Mouse (Mus musculus): ENCODE data around the gene Zfp667. TPM values are rescaled to one million over a fixed set of nuclear protein-coding genes. Genes with fewer than 3 reads are reported as not detected.
"Not testable (repeated sequence)": the region's sequence is repeated elsewhere in the genome, so short reads cannot be mapped to it uniquely, and the experiment has no call there.

Gene Zfp667
- polyA plus RNA-seq, 1 experiment from 2014 or later, result 4.8 TPM

GRCm38 (mm10) chr7:6277906-6278305 lies 8.5 kb upstream of the Zfp667 start:
- Histone ChIP-seq H3K9ac (ENCODE audit: low read depth, low read length) (no peak overlapping the region), H3K36me3 (ENCODE audit: insufficient read depth, low read length) (no peaks in the 10 kb centered on the region), H3K27me3 (ENCODE audit: insufficient read depth, low read length) (no peaks in the 10 kb centered on the region), H3K9me3 (replicated peaks; ENCODE audit: low read length) (no peaks in the 10 kb centered on the region), H3K4me3 (replicated peaks; ENCODE audit: low read depth, low read length) (no peak overlapping the region), H3K4me2 (ENCODE audit: low read length) (no peak overlapping the region), H3K27ac (no peak overlapping the region), H3K4me1 (replicated peaks; ENCODE audit: insufficient read depth, low read length) (no peaks in the 10 kb centered on the region)
- 36% methylated on average over 3 of the region's 3 CpGs for WGBS
- no peak for DNase-seq (ENCODE audit: low spot score)
- ATAC-seq (replicated peaks; ENCODE audit: low FRiP score, low read depth), result no peak
- no peak for TF ChIP-seq CTCF (IDR thresholded peaks at IDR 0.05; ENCODE audit: low read depth)

- H3K27ac ChIP-seq, result no peak overlapping the region
- ATAC-seq (replicated peaks; ENCODE audit: low FRiP score, low read depth) (no peak), DNase-seq (ENCODE audit: low spot score) (peak; percentile 90)
- TF ChIP-seq CTCF (IDR thresholded peaks at IDR 0.05; ENCODE audit: low read depth), result peak; percentile 78
- peak overlapping the region; percentile 55 for H3K4me3 ChIP-seq (replicated peaks; ENCODE audit: low read depth, low read length)
- no peaks in the 10 kb centered on the region for H3K9me3 ChIP-seq (replicated peaks; ENCODE audit: low read length)
- H3K9ac ChIP-seq (ENCODE audit: low read depth, low read length), result no peak overlapping the region
- H3K4me2 ChIP-seq (ENCODE audit: low read length), result peak overlapping the region; percentile 73
- no peaks in the 10 kb centered on the region for H3K36me3 ChIP-seq (ENCODE audit: insufficient read depth, low read length)
- no peaks in the 10 kb centered on the region for H3K27me3 ChIP-seq (ENCODE audit: insufficient read depth, low read length)
- WGBS, result 3% methylated on average over 1 of the region's 1 CpGs
- H3K4me1 ChIP-seq (replicated peaks; ENCODE audit: insufficient read depth, low read length), result peaks cover 5% of the 10 kb centered on the region; the same call in 1 of the 2 replicates
Observed at GRCm38 (mm10) chr7:6282749-6283148, 3.6 kb upstream of the Zfp667 start.

GRCm38 (mm10) chr7:6283451-6284075 lies 2.8 kb upstream of the Zfp667 start:
- Histone ChIP-seq H3K9me3 (replicated peaks; ENCODE audit: low read length) (no peaks in the 10 kb centered on the region), H3K4me2 (ENCODE audit: low read length) (peak overlapping the region; percentile 73), H3K9ac (ENCODE audit: low read depth, low read length) (peak overlapping the region; percentile 61), H3K27ac (peak overlapping the region; percentile 81), H3K4me1 (replicated peaks; ENCODE audit: insufficient read depth, low read length) (peaks cover 5% of the 10 kb centered on the region; the same call in 1 of the 2 replicates), H3K27me3 (ENCODE audit: insufficient read depth, low read length) (no peaks in the 10 kb centered on the region), H3K36me3 (ENCODE audit: insufficient read depth, low read length) (no peaks in the 10 kb centered on the region), H3K4me3 (replicated peaks; ENCODE audit: low read depth, low read length) (peak overlapping the region; percentile 55)
- TF ChIP-seq CTCF (IDR thresholded peaks at IDR 0.05; ENCODE audit: low read depth), result peak; percentile 43
- DNase-seq (ENCODE audit: low spot score) (peak; percentile 91), ATAC-seq (replicated peaks; ENCODE audit: low FRiP score, low read depth) (peak; percentile 66)
- WGBS, result under 1% methylated on average over 23 of the region's 23 CpGs

GRCm38 (mm10) chr7:6284442-6285012 lies 1.9 kb upstream of the Zfp667 start:
- H3K27ac ChIP-seq, result no peak overlapping the region
- H3K27me3 ChIP-seq (ENCODE audit: insufficient read depth, low read length), result no peaks in the 10 kb centered on the region
- H3K4me3 ChIP-seq (replicated peaks; ENCODE audit: low read depth, low read length), result no peak overlapping the region
- peaks cover 5% of the 10 kb centered on the region; the same call in 1 of the 2 replicates for H3K4me1 ChIP-seq (replicated peaks; ENCODE audit: insufficient read depth, low read length)
- no peak overlapping the region for H3K9ac ChIP-seq (ENCODE audit: low read depth, low read length)
- DNase-seq (ENCODE audit: low spot score), result no peak
- TF ChIP-seq CTCF (IDR thresholded peaks at IDR 0.05; ENCODE audit: low read depth), result no peak
- H3K36me3 ChIP-seq (ENCODE audit: insufficient read depth, low read length), result no peaks in the 10 kb centered on the region
- H3K9me3 ChIP-seq (replicated peaks; ENCODE audit: low read length), result no peaks in the 10 kb centered on the region
- H3K4me2 ChIP-seq (ENCODE audit: low read length), result no peak overlapping the region
- ATAC-seq (replicated peaks; ENCODE audit: low FRiP score, low read depth), result no peak
- WGBS, result 86% methylated on average over 4 of the region's 4 CpGs

- Histone ChIP-seq H3K9me3 (replicated peaks; ENCODE audit: low read length) (no peaks in the 10 kb centered on the region), H3K4me1 (replicated peaks; ENCODE audit: insufficient read depth, low read length) (peaks cover 5% of the 10 kb centered on the region; the same call in 1 of the 2 replicates), H3K4me2 (ENCODE audit: low read length) (peak overlapping the region; percentile 72; the same call in 1 of the 2 replicates), H3K9ac (ENCODE audit: low read depth, low read length) (no peak overlapping the region), H3K27ac (no peak overlapping the region), H3K27me3 (ENCODE audit: insufficient read depth, low read length) (no peaks in the 10 kb centered on the region), H3K4me3 (replicated peaks; ENCODE audit: low read depth, low read length) (no peak overlapping the region), H3K36me3 (ENCODE audit: insufficient read depth, low read length) (no peaks in the 10 kb centered on the region)
- WGBS, result 83% methylated on average over 6 of the region's 6 CpGs
- DNase-seq (ENCODE audit: low spot score) (no peak), ATAC-seq (replicated peaks; ENCODE audit: low FRiP score, low read depth) (no peak)
- no peak for TF ChIP-seq CTCF (IDR thresholded peaks at IDR 0.05; ENCODE audit: low read depth)
Observed at GRCm38 (mm10) chr7:6285366-6285765, 1.0 kb upstream of the Zfp667 start.

- whole genome bisulfite sequencing, result 24% methylated on average over 15 of the region's 15 CpGs
- Histone ChIP-seq H3K27ac (no peak overlapping the region), H3K4me2 (ENCODE audit: low read length) (peak overlapping the region; percentile 72), H3K36me3 (ENCODE audit: insufficient read depth, low read length) (no peaks in the 10 kb centered on the region), H3K27me3 (ENCODE audit: insufficient read depth, low read length) (no peaks in the 10 kb centered on the region), H3K9ac (ENCODE audit: low read depth, low read length) (peak overlapping the region; percentile 49), H3K9me3 (replicated peaks; ENCODE audit: low read length) (no peaks in the 10 kb centered on the region), H3K4me1 (replicated peaks; ENCODE audit: insufficient read depth, low read length) (peaks cover 5% of the 10 kb centered on the region; the same call in 1 of the 2 replicates), H3K4me3 (replicated peaks; ENCODE audit: low read depth, low read length) (peak overlapping the region; percentile 50)
- DNase-seq (ENCODE audit: low spot score) (peak; percentile 1), ATAC-seq (replicated peaks; ENCODE audit: low FRiP score, low read depth) (no peak)
- TF ChIP-seq CTCF (IDR thresholded peaks at IDR 0.05; ENCODE audit: low read depth), result no peak
Observed at GRCm38 (mm10) chr7:6286921-6287531, 647 bp downstream of the Zfp667 start.

- not testable (repeated sequence) for DNase-seq (ENCODE audit: low spot score); H3K27me3 ChIP-seq (ENCODE audit: insufficient read depth, low read length); H3K36me3 ChIP-seq (ENCODE audit: insufficient read depth, low read length); H3K9me3 ChIP-seq (replicated peaks; ENCODE audit: low read length); H3K4me2 ChIP-seq (ENCODE audit: low read length); H3K9ac ChIP-seq (ENCODE audit: low read depth, low read length); H3K27ac ChIP-seq; H3K4me1 ChIP-seq (replicated peaks; ENCODE audit: insufficient read depth, low read length); H3K4me3 ChIP-seq (replicated peaks; ENCODE audit: low read depth, low read length); ATAC-seq (replicated peaks; ENCODE audit: low FRiP score, low read depth)
- 95% methylated on average over 4 of the region's 6 CpGs for WGBS
Observed at GRCm38 (mm10) chr7:6291121-6291520, 4.7 kb downstream of the Zfp667 start.

- not testable (repeated sequence) for H3K4me2 ChIP-seq (ENCODE audit: low read length); H3K9me3 ChIP-seq (replicated peaks; ENCODE audit: low read length); H3K36me3 ChIP-seq (ENCODE audit: insufficient read depth, low read length); H3K27me3 ChIP-seq (ENCODE audit: insufficient read depth, low read length); ATAC-seq (replicated peaks; ENCODE audit: low FRiP score, low read depth); DNase-seq (ENCODE audit: low spot score); H3K4me3 ChIP-seq (replicated peaks; ENCODE audit: low read depth, low read length); H3K27ac ChIP-seq; H3K4me1 ChIP-seq (replicated peaks; ENCODE audit: insufficient read depth, low read length); H3K9ac ChIP-seq (ENCODE audit: low read depth, low read length)
- 79% methylated on average over 11 of the region's 11 CpGs for WGBS
Observed at GRCm38 (mm10) chr7:6300796-6301195, 14.4 kb downstream of the Zfp667 start.
